Mouse (Mus musculus) kidney, postnatal 0 days (tissue): ENCODE measurements around the gene Cd302. TPM values are rescaled to one million over a fixed set of nuclear protein-coding genes. Genes with fewer than 3 reads are reported as not detected.
A peak's percentile ranks its signal among the peaks of the same experiment; 100 is the strongest.

Experiments used
- ATAC-seq: fragments of 200-750 bp; cut with Nextera tagmentation; replicated peaks from 2 replicates; pipeline ENCODE4 v1.8.0; 2017; ENCODE audit warnings: low read depth, moderate number of reproducible peaks, moderate TSS enrichment, moderate library complexity; ENCODE audit not compliant: low FRiP score
- DNase-seq: peaks from one replicate; pipeline ENCODE4 v3.0.0-alpha.2; 2016; ENCODE audit warnings: low spot score
- H3K27ac ChIP-seq: fragments of 300-500 bp; sonication (generic); 2 replicates; pipeline ENCODE4 v1.5.1; 2014; ENCODE audit warnings: mild to moderate bottlenecking
- H3K27me3 ChIP-seq: fragments of 300-500 bp; sonication (generic); 2 replicates; pipeline ENCODE4 v1.6.1; 2014; ENCODE audit warnings: low read length, mixed read lengths; ENCODE audit not compliant: insufficient read depth
- H3K36me3 ChIP-seq: fragments of 300-500 bp; sonication (generic); 2 replicates; pipeline ENCODE4 v1.6.1; 2014; ENCODE audit warnings: low read length, mixed read lengths; ENCODE audit not compliant: insufficient read depth
- H3K4me1 ChIP-seq: fragments of 300-500 bp; sonication (generic); replicated peaks from 2 replicates; pipeline ENCODE4 v1.6.1; 2014; ENCODE audit warnings: antibody characterized with exemption, low read length, mixed read lengths; ENCODE audit not compliant: insufficient read depth
- H3K4me2 ChIP-seq: fragments of 300-500 bp; sonication (generic); 2 replicates; pipeline ENCODE4 v1.6.1; 2014; ENCODE audit warnings: mild to moderate bottlenecking, low read length, moderate library complexity, mixed read lengths
- H3K4me3 ChIP-seq: fragments of 300-500 bp; sonication (generic); replicated peaks from 2 replicates; pipeline ENCODE4 v1.5.1; 2014; ENCODE audit warnings: low read depth, low read length
- H3K9ac ChIP-seq: fragments of 300-500 bp; sonication (generic); 2 replicates; pipeline ENCODE4 v1.6.1; 2014; ENCODE audit warnings: low read depth, low read length
- H3K9me3 ChIP-seq: fragments of 300-500 bp; sonication (generic); replicated peaks from 2 replicates; pipeline ENCODE4 v1.6.1; 2016; ENCODE audit warnings: low read length, inconsistent platforms, mixed read lengths
- CTCF ChIP-seq: IDR thresholded peaks from 2 replicates; pipeline ENCODE4 v1.5.1; 2016; ENCODE audit warnings: antibody characterized with exemption, low read depth, mild to moderate bottlenecking, moderate library complexity
- WGBS: fragments of 180-500 bp; shearing (Covaris S2); extraction: QIAGEN DNeasy Blood & Tissue Kit; methylation state at CpG from one replicate; pipeline ENCODE4 v1.1.7; 2014; 5-methylcytosine and 5-hydroxymethylcytosine counted together
- polyA plus RNA-seq: library from polyadenylated mRNA; unstranded; fragments of >200 nt; fragmentation: Nextera tagmentation; extraction: Ambion mirVana; gene quantifications from 2 replicates; pipeline ENCODE4 v1.2.1, GENCODE M21; 2015

Cd302 gene
- polyA plus RNA-seq, 1 experiment from 2014 or later: 66.8 TPM

DNA sequence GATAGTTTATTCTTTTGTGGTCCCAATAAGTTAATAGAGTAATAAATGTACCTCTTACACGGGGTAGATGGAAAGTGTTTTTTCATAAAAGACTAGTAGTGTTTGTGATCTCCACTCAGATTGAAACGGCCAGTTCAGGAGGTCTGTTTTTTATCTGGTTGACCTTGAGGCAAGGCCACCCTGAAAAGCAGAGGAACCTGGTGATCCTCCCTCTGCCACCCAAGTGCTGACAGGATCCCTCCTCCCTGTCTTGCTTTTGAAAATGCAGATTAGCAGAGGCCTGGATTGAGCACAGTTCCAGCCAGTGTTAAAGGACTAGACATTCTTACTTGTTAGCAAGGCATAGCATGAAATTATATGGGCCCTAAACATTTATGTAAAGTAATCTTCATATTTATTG lies 51.1 kb downstream of the Cd302 start:
- H3K9ac ChIP-seq: no peak overlapping the region
- DNase-seq: no peak
- no peaks in the 10 kb centered on the region for H3K9me3 ChIP-seq
- WGBS: 56% methylated on average over 2 of the region's 2 CpGs
- H3K36me3 ChIP-seq: peaks cover 30% of the 10 kb centered on the region
- no peak for TF ChIP-seq CTCF
- no peak overlapping the region for H3K27ac ChIP-seq
- ATAC-seq: no peak
- no peak overlapping the region for H3K4me3 ChIP-seq
- no peaks in the 10 kb centered on the region for H3K27me3 ChIP-seq
- H3K4me2 ChIP-seq: no peak overlapping the region
- no peaks in the 10 kb centered on the region for H3K4me1 ChIP-seq

DNA sequence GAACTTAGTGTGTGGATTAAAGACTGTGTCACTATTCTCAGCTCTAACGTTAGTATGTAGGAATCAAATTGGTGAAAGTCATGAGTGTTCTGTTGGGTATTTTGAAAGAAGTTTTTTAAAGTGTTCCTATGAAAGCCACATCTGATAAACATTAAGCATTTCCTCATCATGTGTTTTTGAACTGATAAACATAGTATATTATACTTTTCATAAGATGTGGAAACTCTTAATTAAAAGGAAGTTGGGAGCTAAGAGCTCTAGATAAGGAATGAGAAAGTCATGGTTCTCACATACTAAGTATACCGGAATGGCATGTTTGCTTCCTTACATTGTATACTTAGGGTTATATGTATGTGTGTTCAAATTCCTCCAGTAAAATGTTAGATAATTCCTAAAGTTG lies 53.9 kb downstream of the Cd302 start:
- no peaks in the 10 kb centered on the region for H3K9me3 ChIP-seq
- H3K27me3 ChIP-seq: no peaks in the 10 kb centered on the region
- H3K36me3 ChIP-seq: peaks cover 24% of the 10 kb centered on the region
- no peak overlapping the region for H3K9ac ChIP-seq
- no peaks in the 10 kb centered on the region for H3K4me1 ChIP-seq
- no peak for TF ChIP-seq CTCF
- H3K27ac ChIP-seq: no peak overlapping the region
- DNase-seq (no peak), ATAC-seq (no peak)
- no peak overlapping the region for H3K4me2 ChIP-seq
- 92% methylated on average over 2 of the region's 2 CpGs for WGBS
- H3K4me3 ChIP-seq: no peak overlapping the region

DNA sequence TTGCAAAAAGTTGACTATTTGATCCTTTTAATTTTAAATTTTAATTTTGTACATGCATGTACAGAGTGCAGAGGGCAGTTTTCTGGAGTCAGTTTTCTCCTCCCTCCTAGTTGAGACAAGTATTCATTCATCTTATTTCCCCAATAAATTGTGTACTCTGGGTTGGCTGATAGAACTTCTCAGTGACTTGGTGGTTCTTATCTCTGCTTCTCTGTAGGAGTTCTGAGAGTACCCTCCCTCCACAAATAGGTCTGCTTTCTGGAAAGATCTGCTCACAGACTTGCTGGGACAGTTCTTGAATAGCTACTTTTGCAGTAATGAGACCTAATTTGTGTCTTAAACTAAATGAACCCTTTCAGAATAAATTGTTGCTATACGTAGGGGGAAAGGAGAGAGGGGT lies 55.8 kb downstream of the Cd302 start:
- no peak for DNase-seq

DNA sequence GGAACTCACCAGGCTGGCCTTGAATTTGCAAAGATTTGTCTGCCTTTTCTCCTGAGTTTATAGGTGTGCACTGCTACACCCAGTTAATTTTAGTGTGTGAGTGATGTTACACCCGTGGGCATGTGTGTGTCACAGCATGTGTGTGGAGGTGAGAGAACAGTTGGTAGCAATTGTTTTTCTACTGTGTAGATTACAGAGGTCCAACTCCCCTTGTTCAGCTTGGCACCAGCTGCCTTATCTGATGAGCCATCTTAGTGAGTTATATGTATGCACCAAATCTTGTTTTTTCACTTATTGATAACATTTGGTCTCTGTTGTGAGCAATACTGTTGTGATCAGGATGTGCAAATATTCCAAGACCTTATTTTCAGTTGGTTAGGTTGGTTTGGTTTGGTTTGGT lies 60.8 kb downstream of the Cd302 start:
- Histone ChIP-seq H3K9me3 (no peaks in the 10 kb centered on the region), H3K27ac (no peak overlapping the region), H3K9ac (no peak overlapping the region), H3K4me3 (no peak overlapping the region), H3K27me3 (no peaks in the 10 kb centered on the region), H3K4me2 (no peak overlapping the region), H3K4me1 (peaks cover 8% of the 10 kb centered on the region; the same call in 1 of the 2 replicates), H3K36me3 (no peaks in the 10 kb centered on the region)
- ATAC-seq (no peak), DNase-seq (no peak)
- 38% methylated on average over 1 of the region's 1 CpGs for WGBS
- TF ChIP-seq CTCF: no peak

More for the DNA sequence above, 55.8 kb downstream of the Cd302 start:
- ATAC-seq: no peak
- Histone ChIP-seq H3K36me3 (peaks cover 13% of the 10 kb centered on the region; the same call in 1 of the 2 replicates), H3K27ac (no peak overlapping the region), H3K27me3 (no peaks in the 10 kb centered on the region), H3K4me1 (no peaks in the 10 kb centered on the region), H3K9me3 (no peaks in the 10 kb centered on the region), H3K4me3 (no peak overlapping the region), H3K9ac (no peak overlapping the region), H3K4me2 (no peak overlapping the region)
- TF ChIP-seq CTCF: no peak
- 70% methylated on average over 1 of the region's 1 CpGs for WGBS

- Histone ChIP-seq H3K9me3 (no peaks in the 10 kb centered on the region), H3K4me2 (no peak overlapping the region), H3K4me1 (peaks cover 8% of the 10 kb centered on the region; the same call in 1 of the 2 replicates), H3K36me3 (no peaks in the 10 kb centered on the region), H3K4me3 (no peak overlapping the region), H3K9ac (no peak overlapping the region), H3K27me3 (no peaks in the 10 kb centered on the region), H3K27ac (no peak overlapping the region)
- 61% methylated on average over 2 of the region's 2 CpGs for WGBS
- no peak for TF ChIP-seq CTCF
- ATAC-seq (no peak), DNase-seq (no peak)
Measured at GRCm38 (mm10) chr2:60221954-60222353, 62.3 kb downstream of the Cd302 start.

DNA sequence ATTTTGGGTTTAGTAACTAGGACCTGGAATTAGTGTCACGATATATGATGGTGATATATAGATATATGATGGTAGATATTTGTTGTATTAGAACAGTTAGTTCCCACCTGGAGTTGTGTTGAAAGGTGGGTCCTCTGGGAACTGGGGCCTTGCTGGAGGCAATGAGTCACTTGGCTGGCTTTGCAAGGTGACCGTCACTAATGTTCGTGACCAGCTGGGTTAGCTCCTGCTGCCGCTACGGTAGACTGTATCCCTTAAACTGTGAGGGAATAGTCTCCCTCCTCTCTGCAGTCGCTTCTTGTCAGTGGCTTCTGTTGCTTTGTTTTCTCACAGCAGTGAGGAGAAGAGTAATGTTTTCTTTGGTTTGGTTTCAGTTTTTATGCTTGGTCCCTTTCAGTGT lies 63.1 kb downstream of the Cd302 start:
- Histone ChIP-seq H3K9ac (no peak overlapping the region), H3K4me1 (peaks cover 9% of the 10 kb centered on the region; the same call in 1 of the 2 replicates), H3K4me3 (no peak overlapping the region), H3K27ac (peak overlapping the region; percentile 47), H3K36me3 (no peaks in the 10 kb centered on the region), H3K4me2 (0 out of 2 replicates have a peak overlapping the region, but pooled peaks have one; percentile 23), H3K9me3 (no peaks in the 10 kb centered on the region), H3K27me3 (no peaks in the 10 kb centered on the region)
- 15% methylated on average over 6 of the region's 6 CpGs for WGBS
- TF ChIP-seq CTCF: no peak
- DNase-seq: peak; percentile 42
- ATAC-seq: no peak

- no peak overlapping the region for H3K9ac ChIP-seq
- ATAC-seq (no peak), DNase-seq (no peak)
- H3K27ac ChIP-seq: no peak overlapping the region
- 79% methylated on average over 6 of the region's 6 CpGs for WGBS
- TF ChIP-seq CTCF: no peak
- H3K27me3 ChIP-seq: no peaks in the 10 kb centered on the region
- no peaks in the 10 kb centered on the region for H3K9me3 ChIP-seq
- peaks cover 8% of the 10 kb centered on the region; the same call in 1 of the 2 replicates for H3K36me3 ChIP-seq
- no peak overlapping the region for H3K4me2 ChIP-seq
- H3K4me1 ChIP-seq: peaks cover 13% of the 10 kb centered on the region; the same call in 1 of the 2 replicates
- H3K4me3 ChIP-seq: no peak overlapping the region
Measured at GRCm38 (mm10) chr2:60217620-60218019, 66.7 kb downstream of the Cd302 start.
